In genomic region chr7:34847900-34848299, GRCm38 (mm10) we compare ENCODE assay signal across 21 mouse cellular contexts.
"Had no signal": no experiment of that assay in that cellular context is flagged by ENCODE, and none has a peak within 500 bp of the region (broad histone marks: within the 10 kb centered on the region; RNA-seq: fewer than 3 reads in every experiment).

No protein-coding gene starts in this region.

- ATAC-seq: intestine, embryonic 15.5 days had no signal

- H3K9ac ChIP-seq: intestine, embryonic 15.5 days; kidney, embryonic 15.5 days; limb, embryonic 12.5 days; limb, embryonic 15.5 days; liver, embryonic 14.5 days; lung, embryonic 15.5 days; neural tube, embryonic 12.5 days; neural tube, embryonic 15.5 days had no signal

- H3K36me3 ChIP-seq: intestine, embryonic 15.5 days; kidney, embryonic 15.5 days; limb, embryonic 12.5 days; limb, embryonic 15.5 days; lung, embryonic 15.5 days; neural tube, embryonic 12.5 days; neural tube, embryonic 15.5 days had no signal

- DNase-seq: kidney, adult 11 months; kidney, adult 8-10 months; kidney, postnatal 10 days; kidney, postnatal 36 days; layer of hippocampus, postnatal 36 days; lung, adult 18-20 months; lung, postnatal 10 days; lung, postnatal 36 days; right cerebral cortex, adult 18-20 months; right cerebral cortex, postnatal 14 days; right cerebral cortex, postnatal 4 days; thymus, postnatal 36 days had no signal

- H3K27ac ChIP-seq: intestine, embryonic 15.5 days; kidney, embryonic 15.5 days; limb, embryonic 12.5 days; limb, embryonic 15.5 days; liver, embryonic 14.5 days; lung, embryonic 15.5 days; neural tube, embryonic 12.5 days; neural tube, embryonic 15.5 days had no signal

- H3K4me2 ChIP-seq: intestine, embryonic 15.5 days; kidney, embryonic 15.5 days; limb, embryonic 12.5 days; limb, embryonic 15.5 days; lung, embryonic 15.5 days; neural tube, embryonic 12.5 days; neural tube, embryonic 15.5 days had no signal

- H3K9me3 ChIP-seq: intestine, embryonic 15.5 days; kidney, embryonic 15.5 days; limb, embryonic 15.5 days; lung, embryonic 15.5 days; neural tube, embryonic 15.5 days had no signal

- H3K4me1 ChIP-seq: intestine, embryonic 15.5 days; limb, embryonic 15.5 days; lung, embryonic 15.5 days; megakaryocyte, embryonic 14.5 days had no signal

- H3K4me3 ChIP-seq: intestine, embryonic 15.5 days; kidney, embryonic 15.5 days; limb, embryonic 12.5 days; limb, embryonic 15.5 days; lung, embryonic 15.5 days; megakaryocyte, embryonic 14.5 days; neural tube, embryonic 12.5 days; neural tube, embryonic 15.5 days had no signal

- H3K27me3 ChIP-seq: intestine, embryonic 15.5 days; kidney, embryonic 15.5 days; limb, embryonic 12.5 days; limb, embryonic 15.5 days; lung, embryonic 15.5 days; megakaryocyte, embryonic 14.5 days; neural tube, embryonic 12.5 days; neural tube, embryonic 15.5 days had no signal
